Mouse (Mus musculus) bone marrow macrophage, adult 2 months (primary cell): Measurements from ENCODE around the gene Gm49388.

Experiments
- CTCF ChIP-seq: IDR thresholded peaks from 2 replicates; pipeline ENCODE4 v1.5.1; 2012; ENCODE audit warnings: low read depth, mild to moderate bottlenecking, low read length, moderate library complexity
- POLR2A ChIP-seq: IDR thresholded peaks from 2 replicates; pipeline ENCODE4 v1.6.1; 2012; ENCODE audit warnings: mild to moderate bottlenecking, low read depth, low read length, borderline replicate concordance

DNA sequence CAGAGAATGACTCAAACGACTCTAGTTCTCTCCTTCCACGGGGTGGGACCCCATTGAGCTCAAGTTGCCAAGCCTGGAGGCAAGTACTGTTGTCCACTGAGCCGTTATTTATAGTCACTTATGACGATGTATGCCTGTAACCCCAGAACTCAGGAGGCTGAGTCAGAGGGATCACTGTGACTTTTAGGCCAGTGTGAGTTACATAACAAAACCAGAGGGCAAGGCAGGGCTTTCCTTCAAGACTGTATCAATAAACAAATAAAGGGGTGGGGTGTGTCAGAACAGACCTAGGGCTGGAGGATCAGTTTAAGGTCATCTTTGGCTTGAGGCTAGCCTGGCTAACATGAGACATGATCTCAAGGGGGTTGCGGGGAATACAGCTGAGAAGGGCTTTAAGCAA, 65.5 kb downstream of the Gm49388 start:
- TF ChIP-seq CTCF (no peak), POLR2A (no peak)
